Mouse (Mus musculus): ENCODE results near the gene Ydjc. TPM values are rescaled to one million over a fixed set of nuclear protein-coding genes. Genes with fewer than 3 reads are reported as not detected.

Ydjc gene
- 18.5 and 18.8 TPM in 2 replicates for polyA plus RNA-seq (2016; fragmentation: Nextera tagmentation; extraction: Ambion mirVana)

- H3K9me3 ChIP-seq (replicated peaks) = no peaks in the 10 kb centered on the region
- H3K4me1 ChIP-seq = peaks cover 27% of the 10 kb centered on the region
- H3K4me3 ChIP-seq = no peak within 1 kb of the TSS
- peaks cover 4% of the 10 kb centered on the region; the same call in 1 of the 2 replicates for H3K27me3 ChIP-seq (replicated peaks)
- H3K4me2 ChIP-seq = no peak within 1 kb of the TSS
- H3K27ac ChIP-seq = no peak within 1 kb of the TSS
- no peak within 1 kb of the TSS for H3K9ac ChIP-seq
- WGBS (ENCODE audit: insufficient replicate concordance) = 25% methylated on average over 7 of the region's 7 CpGs
- H3K36me3 ChIP-seq = no peaks in the 10 kb centered on the region
- ATAC-seq = peak; percentile 36; the same call in 1 of the 2 replicates
Measured at GRCm38 (mm10) chr16:17144339-17144738, at the start of gene Ydjc. Ydjc (plus strand) TSS chr16:17144621.

- Histone ChIP-seq H3K4me3 (no peak overlapping the region), H3K4me2 (no peak overlapping the region), H3K27me3 (replicated peaks) (no peaks in the 10 kb centered on the region), H3K9ac (no peak overlapping the region), H3K36me3 (peaks cover 100% of the 10 kb centered on the region), H3K4me1 (no peaks in the 10 kb centered on the region), H3K9me3 (replicated peaks) (no peaks in the 10 kb centered on the region), H3K27ac (no peak overlapping the region)
- ATAC-seq = peak; percentile 45; the same call in 1 of the 2 replicates
- 84% methylated on average over 3 of the region's 3 CpGs for WGBS (ENCODE audit: insufficient replicate concordance)
Measured at GRCm38 (mm10) chr16:17096938-17097337, 47.5 kb upstream of the Ydjc start.

- H3K4me2 ChIP-seq = no peak overlapping the region
- H3K27ac ChIP-seq = no peak overlapping the region
- peaks cover 98% of the 10 kb centered on the region for H3K36me3 ChIP-seq
- no peaks in the 10 kb centered on the region for H3K27me3 ChIP-seq (replicated peaks)
- 82% methylated on average over 7 of the region's 7 CpGs for WGBS (ENCODE audit: insufficient replicate concordance)
- no peaks in the 10 kb centered on the region for H3K9me3 ChIP-seq (replicated peaks)
- ATAC-seq = no peak
- no peaks in the 10 kb centered on the region for H3K4me1 ChIP-seq
- no peak overlapping the region for H3K4me3 ChIP-seq
- H3K9ac ChIP-seq = no peak overlapping the region
Measured at GRCm38 (mm10) chr16:17102630-17103220, 41.7 kb upstream of the Ydjc start.

GRCm38 (mm10) chr16:17104600-17104999 lies 39.8 kb upstream of the Ydjc start:
- Histone ChIP-seq H3K9ac (no peak overlapping the region), H3K4me3 (no peak overlapping the region), H3K4me2 (no peak overlapping the region), H3K4me1 (peaks cover 2% of the 10 kb centered on the region), H3K9me3 (replicated peaks) (no peaks in the 10 kb centered on the region), H3K27me3 (replicated peaks) (no peaks in the 10 kb centered on the region), H3K27ac (no peak overlapping the region), H3K36me3 (peaks cover 92% of the 10 kb centered on the region)
- ATAC-seq = no peak
- 84% methylated on average over 4 of the region's 4 CpGs for WGBS (ENCODE audit: insufficient replicate concordance)

- ATAC-seq = peak; percentile 86
- 6% methylated on average over 38 of the region's 38 CpGs for WGBS (ENCODE audit: insufficient replicate concordance)
Measured at GRCm38 (mm10) chr16:17110771-17111743, 33.4 kb upstream of the Ydjc start, which contains the start of gene Ppil2. Ppil2 (minus strand) TSS chr16:17111257.

GRCm38 (mm10) chr16:17117309-17117799 lies 27.1 kb upstream of the Ydjc start:
- 80% methylated on average over 5 of the region's 5 CpGs for WGBS (ENCODE audit: insufficient replicate concordance)
- no peaks in the 10 kb centered on the region for H3K27me3 ChIP-seq (replicated peaks)
- no peak overlapping the region for H3K4me2 ChIP-seq
- H3K36me3 ChIP-seq = peaks cover 87% of the 10 kb centered on the region
- ATAC-seq = no peak
- no peak overlapping the region for H3K4me3 ChIP-seq
- no peak overlapping the region for H3K9ac ChIP-seq
- no peak overlapping the region for H3K27ac ChIP-seq
- no peaks in the 10 kb centered on the region for H3K9me3 ChIP-seq (replicated peaks)
- H3K4me1 ChIP-seq = no peaks in the 10 kb centered on the region

More at GRCm38 (mm10) chr16:17110771-17111743, 33.4 kb upstream of the Ydjc start, which contains the start of gene Ppil2:
- H3K4me2 ChIP-seq = peak within 1 kb of the TSS; percentile 79
- no peaks in the 10 kb centered on the region for H3K27me3 ChIP-seq (replicated peaks)
- H3K27ac ChIP-seq = peak within 1 kb of the TSS; percentile 83
- peak within 1 kb of the TSS; percentile 91 for H3K4me3 ChIP-seq
- H3K4me1 ChIP-seq = peaks cover 16% of the 10 kb centered on the region
- peaks cover 58% of the 10 kb centered on the region for H3K36me3 ChIP-seq
- H3K9ac ChIP-seq = peak within 1 kb of the TSS; percentile 78
- no peaks in the 10 kb centered on the region for H3K9me3 ChIP-seq (replicated peaks)

- H3K27me3 ChIP-seq (replicated peaks) = no peaks in the 10 kb centered on the region
- no peak overlapping the region for H3K9ac ChIP-seq
- no peak overlapping the region for H3K4me2 ChIP-seq
- peaks cover 64% of the 10 kb centered on the region for H3K36me3 ChIP-seq
- H3K4me1 ChIP-seq = peaks cover 25% of the 10 kb centered on the region
- WGBS (ENCODE audit: insufficient replicate concordance) = 78% methylated on average over 14 of the region's 14 CpGs
- H3K4me3 ChIP-seq = no peak overlapping the region
- ATAC-seq = no peak
- no peak overlapping the region for H3K27ac ChIP-seq
- no peaks in the 10 kb centered on the region for H3K9me3 ChIP-seq (replicated peaks)
Measured at GRCm38 (mm10) chr16:17121569-17121968, 22.9 kb upstream of the Ydjc start.

- H3K4me2 ChIP-seq = peak overlapping the region; percentile 83
- 7% methylated on average over 22 of the region's 22 CpGs for WGBS (ENCODE audit: insufficient replicate concordance)
- peaks cover 40% of the 10 kb centered on the region for H3K36me3 ChIP-seq
- H3K9me3 ChIP-seq (replicated peaks) = no peaks in the 10 kb centered on the region
- H3K4me3 ChIP-seq = peak overlapping the region; percentile 63
- peaks cover 25% of the 10 kb centered on the region for H3K4me1 ChIP-seq
- no peaks in the 10 kb centered on the region for H3K27me3 ChIP-seq (replicated peaks)
- H3K9ac ChIP-seq = peak overlapping the region; percentile 66
- ATAC-seq = peak; percentile 7
- peak overlapping the region; percentile 55 for H3K27ac ChIP-seq
Measured at GRCm38 (mm10) chr16:17124119-17124870, 20.1 kb upstream of the Ydjc start.

GRCm38 (mm10) chr16:17124871-17125520 lies 19.4 kb upstream of the Ydjc start, which contains the start of gene 2610318N02Rik:
2610318N02Rik (minus strand) TSS chr16:17125167.
- H3K9me3 ChIP-seq (replicated peaks) = no peaks in the 10 kb centered on the region
- under 1% methylated on average over 25 of the region's 25 CpGs for WGBS (ENCODE audit: insufficient replicate concordance)
- peak within 1 kb of the TSS; percentile 78 for H3K27ac ChIP-seq
- ATAC-seq = peak; percentile 97
- peaks cover 40% of the 10 kb centered on the region for H3K36me3 ChIP-seq
- H3K27me3 ChIP-seq (replicated peaks) = no peaks in the 10 kb centered on the region
- H3K4me3 ChIP-seq = peak within 1 kb of the TSS; percentile 63
- peak within 1 kb of the TSS; percentile 83 for H3K4me2 ChIP-seq
- H3K9ac ChIP-seq = peak within 1 kb of the TSS; percentile 66
- peaks cover 25% of the 10 kb centered on the region for H3K4me1 ChIP-seq

GRCm38 (mm10) chr16:17127292-17127691 lies 17.1 kb upstream of the Ydjc start:
- no peak overlapping the region for H3K4me2 ChIP-seq
- no peaks in the 10 kb centered on the region for H3K27me3 ChIP-seq (replicated peaks)
- H3K4me3 ChIP-seq = no peak overlapping the region
- no peaks in the 10 kb centered on the region for H3K9me3 ChIP-seq (replicated peaks)
- peaks cover 39% of the 10 kb centered on the region for H3K4me1 ChIP-seq
- H3K27ac ChIP-seq = no peak overlapping the region
- WGBS (ENCODE audit: insufficient replicate concordance) = 79% methylated on average over 1 of the region's 1 CpGs
- no peak for ATAC-seq
- peaks cover 17% of the 10 kb centered on the region for H3K36me3 ChIP-seq
- H3K9ac ChIP-seq = no peak overlapping the region

Measured in liver, embryonic 12.5 days (tissue).